Mouse (Mus musculus) ES-E14 (cell line): ENCODE data around the gene Gm7879. TPM values are rescaled to one million over a fixed set of nuclear protein-coding genes. Genes with fewer than 3 reads are reported as not detected.
"Not testable (repeated sequence)": the region's sequence is repeated elsewhere in the genome, so short reads cannot be mapped to it uniquely, and the experiment has no call there.

Experiments used
- DNase-seq: peaks from one replicate; pipeline ENCODE4 v3.0.0-alpha.2; 2013; ENCODE audit warnings: low read depth, low spot score
- H3K27ac ChIP-seq: 2 replicates; pipeline ENCODE4 v1.5.1; 2012; ENCODE audit warnings: low read depth, mild to moderate bottlenecking, low read length, moderate library complexity, mixed read lengths; ENCODE audit not compliant: poor library complexity, insufficient read depth, severe bottlenecking
- H3K36me3 ChIP-seq: 2 replicates; pipeline ENCODE4 v1.6.1; 2012; ENCODE audit warnings: mild to moderate bottlenecking, low read length, moderate library complexity, mixed read lengths; ENCODE audit not compliant: control insufficient read depth, poor library complexity, insufficient read depth, severe bottlenecking
- H3K4me1 ChIP-seq, 2 experiments: fragments of 150-350 bp in 1 of 2; sonication (generic) in 1 of 2; 2 replicates each; pipeline ENCODE4 v1.6.1; 2012; ENCODE audit warnings: low read length in 2 of 2, mild to moderate bottlenecking in 1 of 2, mixed read lengths in 1 of 2; ENCODE audit not compliant: control insufficient read depth in 2 of 2, insufficient read depth in 2 of 2, poor library complexity in 1 of 2
- H3K4me3 ChIP-seq, 2 experiments: fragments of 150-350 bp in 1 of 2; sonication (generic) in 1 of 2; 2 replicates each; pipeline ENCODE4 v1.5.1; 2012; ENCODE audit warnings: low read length in 2 of 2, low read depth in 1 of 2, mild to moderate bottlenecking in 1 of 2, mixed read lengths in 1 of 2; ENCODE audit not compliant: insufficient read depth in 1 of 2, poor library complexity in 1 of 2, severe bottlenecking in 1 of 2
- H3K9ac ChIP-seq: 2 replicates; pipeline ENCODE4 v1.6.1; 2012; ENCODE audit warnings: low read depth, mild to moderate bottlenecking, low read length, mixed read lengths; ENCODE audit not compliant: poor library complexity, insufficient read depth, severe bottlenecking
- H3K9me3 ChIP-seq: fragments of 150-350 bp; sonication (generic); 2 replicates; pipeline ENCODE4 v1.6.1; 2012; ENCODE audit warnings: low read depth, mild to moderate bottlenecking, low read length; ENCODE audit not compliant: control insufficient read depth, insufficient read depth
- CHD2 ChIP-seq: IDR thresholded peaks from 2 replicates; pipeline ENCODE4 v1.6.1; 2014; ENCODE audit warnings: mild to moderate bottlenecking, low read depth, low read length, inconsistent platforms
- HCFC1 ChIP-seq: IDR thresholded peaks from 2 replicates; pipeline ENCODE4 v1.6.1; 2012; ENCODE audit warnings: low read length, inconsistent platforms, borderline replicate concordance; ENCODE audit not compliant: insufficient read depth
- MAFK ChIP-seq: IDR thresholded peaks from 2 replicates; pipeline ENCODE4 v1.6.1; 2014; ENCODE audit warnings: mild to moderate bottlenecking, low read depth, low read length, inconsistent platforms; ENCODE audit not compliant: insufficient read depth
- ZC3H11A ChIP-seq: IDR thresholded peaks from 2 replicates; pipeline ENCODE4 v1.6.1; 2012; ENCODE audit warnings: low read depth, mild to moderate bottlenecking, inconsistent platforms, low read length, borderline replicate concordance
- ZNF384 ChIP-seq: IDR thresholded peaks from 2 replicates; pipeline ENCODE4 v1.6.1; 2012; ENCODE audit warnings: low read depth, low read length, inconsistent platforms
- in situ Hi-C, 2 experiments: fragments of 600-800 bp; cut with MboI; formaldehyde crosslinking; loops; one replicate each; pipeline ENCODE4 v1.15.1; 2025; ENCODE audit warnings: low sequenced_read_pairs in 2 of 2, inconsistent platforms in 1 of 2; ENCODE audit not compliant: unreplicated experiment in 2 of 2
- total RNA-seq: library from RNA; depleted of rRNA; stranded (reverse); fragments of 300-350 nt; gene quantifications from 2 replicates; pipeline ENCODE4 v1.2.3, GENCODE M21; 2012; rRNA removed

Gm7879 gene
- 0.74 and 1.9 TPM in 2 replicates for total RNA-seq

DNA sequence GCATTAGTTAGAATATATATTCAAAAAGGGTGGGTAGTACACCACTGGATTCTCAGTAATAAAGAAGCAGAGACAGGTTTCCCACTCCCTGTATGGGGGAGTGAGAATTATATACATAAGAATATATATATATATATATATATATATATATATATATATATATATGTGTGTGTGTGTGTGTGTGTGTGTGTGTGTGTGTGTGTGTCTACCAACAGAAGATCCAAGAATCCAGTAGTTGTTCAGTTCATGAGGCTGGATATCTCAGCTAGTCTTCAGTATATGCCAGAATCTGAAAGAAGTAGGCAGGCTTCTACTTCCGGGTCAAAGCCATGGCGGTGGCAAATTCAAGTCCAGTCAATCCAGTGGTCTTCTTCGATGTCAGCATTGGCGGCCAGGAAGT lies at the start of gene Gm7879:
Gene Gm7879 (plus strand): TSS at position 301 of the 400 bp plus-strand sequence.
- H3K36me3 ChIP-seq, in situ Hi-C loops, H3K9me3 ChIP-seq, H3K4me3 ChIP-seq, DNase-seq, H3K27ac ChIP-seq, H3K9ac ChIP-seq, H3K4me1 ChIP-seq: not testable (repeated sequence)

- peaks cover 5 to 16% of the 10 kb centered on the region in 2 experiments; a peak in 3 of 4 replicates for H3K4me1 ChIP-seq
- TF ChIP-seq MAFK = no peak
- no peak for TF ChIP-seq ZC3H11A
- TF ChIP-seq HCFC1 = no peak
- no peak overlapping the region for H3K9ac ChIP-seq
- no peak for DNase-seq
- H3K27ac ChIP-seq = no peak overlapping the region
- no peak overlapping the region for H3K4me3 ChIP-seq
- in situ Hi-C loops = no loop called here
- H3K9me3 ChIP-seq = peaks cover 3% of the 10 kb centered on the region; the same call in 1 of the 2 replicates
- peaks cover 3% of the 10 kb centered on the region; the same call in 1 of the 2 replicates for H3K36me3 ChIP-seq
Measured at GRCm38 (mm10) chr5:43863642-43864041, 49.3 kb upstream of the Gm7879 start.

DNA sequence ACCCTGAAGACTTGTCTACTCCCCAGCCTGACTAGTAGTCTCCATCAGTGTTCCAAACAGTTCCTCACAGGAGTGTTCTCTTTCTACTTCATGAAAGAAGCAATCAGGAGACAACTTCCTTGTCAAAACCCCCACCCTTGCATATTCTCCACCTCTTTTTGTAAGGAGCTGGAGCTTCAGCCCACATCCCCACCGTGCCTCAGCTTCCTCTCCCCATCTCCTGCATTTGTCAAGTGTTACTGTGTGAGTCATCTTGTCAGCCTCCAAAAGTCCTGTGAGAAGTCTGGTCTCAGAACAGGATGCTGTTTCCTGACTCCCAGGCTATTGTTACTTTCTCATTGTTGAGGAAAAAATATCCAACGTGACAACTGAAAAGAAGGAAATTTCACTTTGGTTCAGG lies 47.6 kb upstream of the Gm7879 start:
- in situ Hi-C loops = no loop called here
- Histone ChIP-seq H3K27ac (no peak overlapping the region; the same call in 1 of the 2 replicates), H3K36me3 (no peaks in the 10 kb centered on the region)

GRCm38 (mm10) chr5:43868253-43868652 lies 44.7 kb upstream of the Gm7879 start, which contains the start of gene Cd38:
Gene Cd38 (plus strand): TSS chr5:43868553.
- Histone ChIP-seq H3K27ac (peak within 1 kb of the TSS; percentile 93), H3K4me1 (peaks cover 10 to 18% of the 10 kb centered on the region in 2 experiments; a peak in 2 of 4 replicates), H3K4me3 (peak within 1 kb of the TSS; percentile 54 to 56), H3K9ac (peak within 1 kb of the TSS; percentile 72; the same call in 1 of the 2 replicates), H3K36me3 (no peaks in the 10 kb centered on the region), H3K9me3 (no peaks in the 10 kb centered on the region)
- TF ChIP-seq ZC3H11A = no peak
- no peak for TF ChIP-seq CHD2
- no peak for TF ChIP-seq MAFK
- no peak for TF ChIP-seq HCFC1
- no peak for TF ChIP-seq ZNF384
- DNase-seq = no peak
- in situ Hi-C loops = no loop called here

More for the DNA sequence above, 47.6 kb upstream of the Gm7879 start:
- Histone ChIP-seq H3K4me1 (peaks cover 5 to 16% of the 10 kb centered on the region in 2 experiments; a peak in 3 of 4 replicates), H3K4me3 (no peak overlapping the region), H3K9ac (no peak overlapping the region), H3K9me3 (no peaks in the 10 kb centered on the region)
- TF ChIP-seq HCFC1 = no peak
- TF ChIP-seq ZNF384 = no peak
- DNase-seq = no peak
